Mouse (Mus musculus) intestine, postnatal 0 days (tissue): ENCODE results near the gene 1520401A03Rik. TPM values are rescaled to one million over a fixed set of nuclear protein-coding genes. Genes with fewer than 3 reads are reported as not detected.

Experiments used
- ATAC-seq: fragments of 200-750 bp; cut with Nextera tagmentation; 2 replicates; pipeline ENCODE4 v1.8.0; 2017; ENCODE audit warnings: mild to moderate bottlenecking, moderate TSS enrichment, moderate library complexity
- H3K27ac ChIP-seq: fragments of 300-500 bp; sonication (generic); 2 replicates; pipeline ENCODE4 v1.5.1; 2014; ENCODE audit warnings: mild to moderate bottlenecking, low read depth, low read length, moderate library complexity
- H3K27me3 ChIP-seq: fragments of 300-500 bp; sonication (generic); replicated peaks from 2 replicates; pipeline ENCODE4 v1.6.1; 2014; ENCODE audit warnings: low read length, mixed read lengths; ENCODE audit not compliant: control insufficient read depth, insufficient read depth
- H3K36me3 ChIP-seq: fragments of 300-500 bp; sonication (generic); 2 replicates; pipeline ENCODE4 v1.6.1; 2014; ENCODE audit warnings: mild to moderate bottlenecking, moderate library complexity; ENCODE audit not compliant: control insufficient read depth, insufficient read depth
- H3K4me1 ChIP-seq: fragments of 300-500 bp; sonication (generic); replicated peaks from 2 replicates; pipeline ENCODE4 v1.6.1; 2014; ENCODE audit warnings: antibody characterized with exemption, low read length, mixed read lengths; ENCODE audit not compliant: control insufficient read depth, insufficient read depth
- H3K4me2 ChIP-seq: fragments of 300-500 bp; sonication (generic); replicated peaks from 2 replicates; pipeline ENCODE4 v1.6.1; 2014; ENCODE audit warnings: low read depth, mild to moderate bottlenecking, moderate library complexity
- H3K4me3 ChIP-seq: fragments of 300-500 bp; sonication (generic); 2 replicates; pipeline ENCODE4 v1.5.1; 2014; ENCODE audit warnings: low read depth, low read length
- H3K9ac ChIP-seq: fragments of 300-500 bp; sonication (generic); 2 replicates; pipeline ENCODE4 v1.6.1; 2014; ENCODE audit warnings: mild to moderate bottlenecking, low read depth, low read length
- H3K9me3 ChIP-seq: fragments of 300-500 bp; sonication (generic); 2 replicates; pipeline ENCODE4 v1.6.1; 2016; ENCODE audit warnings: mixed run types; ENCODE audit not compliant: control insufficient read depth
- CTCF ChIP-seq: sonication (generic); IDR thresholded peaks from 2 replicates; pipeline ENCODE4 v1.5.1; 2016; ENCODE audit warnings: low read depth, mild to moderate bottlenecking, control low read depth, antibody characterized with exemption, moderate library complexity
- WGBS: fragments of 180-500 bp; shearing (Covaris S2); extraction: QIAGEN DNeasy Blood & Tissue Kit; methylation state at CpG from one replicate; pipeline ENCODE4 v1.1.7; 2014; 5-methylcytosine and 5-hydroxymethylcytosine counted together
- polyA plus RNA-seq: library from polyadenylated mRNA; unstranded; fragments of >200 nt; fragmentation: Nextera tagmentation; extraction: Ambion mirVana; gene quantifications from 2 replicates; pipeline ENCODE4 v1.2.1, GENCODE M21; 2015

The 1520401A03Rik gene
- polyA plus RNA-seq, 1 experiment from 2014 or later, result not detected

DNA sequence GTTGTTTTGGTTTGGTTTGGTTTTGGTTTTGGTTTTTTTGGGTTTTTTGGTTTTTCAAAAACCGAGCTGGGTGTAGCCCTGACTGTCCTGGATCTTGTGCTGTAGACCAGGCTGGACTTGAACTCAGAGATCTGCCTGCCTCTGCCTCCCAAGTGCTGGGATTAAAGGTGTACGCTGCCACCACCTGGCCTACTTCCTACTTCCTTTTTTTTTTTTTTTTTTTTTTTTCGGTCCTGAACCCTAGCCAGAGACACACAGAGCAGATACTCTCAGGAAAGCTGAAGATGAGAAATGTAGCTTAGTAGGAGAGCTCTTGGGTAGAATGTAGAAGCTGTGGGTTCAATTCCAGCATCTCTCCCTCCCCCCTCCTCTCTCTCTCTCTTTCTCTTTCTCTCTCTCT is 64.1 kb downstream of the 1520401A03Rik start:
- Histone ChIP-seq H3K4me1 (no peaks in the 10 kb centered on the region), H3K36me3 (no peaks in the 10 kb centered on the region), H3K27ac (no peak overlapping the region), H3K9me3 (no peaks in the 10 kb centered on the region), H3K27me3 (peaks cover 4% of the 10 kb centered on the region; the same call in 1 of the 2 replicates), H3K9ac (no peak overlapping the region), H3K4me2 (no peak overlapping the region), H3K4me3 (no peak overlapping the region)
- WGBS, result 91% methylated on average over 3 of the region's 3 CpGs
- no peak for TF ChIP-seq CTCF
- no peak for ATAC-seq

Other genes starting within 250 kb of the 1520401A03Rik start
- gene Vmn2r117, start 243.1 kb downstream of the 1520401A03Rik start, polyA plus RNA-seq, result not detected in 2 replicates
- gene Zfp213, start 158.5 kb downstream of the 1520401A03Rik start, polyA plus RNA-seq, result 8.1 and 8.2 TPM in 2 replicates
- gene Zfp13, start 123.3 kb downstream of the 1520401A03Rik start, polyA plus RNA-seq, result 3.1 and 3.4 TPM in 2 replicates
- not detected in 2 replicates for gene Zscan10, start 121.9 kb downstream of the 1520401A03Rik start, polyA plus RNA-seq
- gene Mmp25, start 77.5 kb downstream of the 1520401A03Rik start, polyA plus RNA-seq, result 0.13 and 0.16 TPM in 2 replicates
- gene Bicdl2, start 62.3 kb downstream of the 1520401A03Rik start, polyA plus RNA-seq, result 7.8 and 8.5 TPM in 2 replicates
- gene Hcfc1r1, start 49.2 kb downstream of the 1520401A03Rik start, polyA plus RNA-seq, result 131 and 136 TPM in 2 replicates
- 14.7 and 15.5 TPM in 2 replicates for gene Thoc6, start 48.9 kb downstream of the 1520401A03Rik start, polyA plus RNA-seq
- gene Tnfrsf12a, start 45.3 kb downstream of the 1520401A03Rik start, polyA plus RNA-seq, result 46.6 and 50.9 TPM in 2 replicates
- gene Cldn6, start 43.5 kb downstream of the 1520401A03Rik start, polyA plus RNA-seq, result 0.38 and 0.42 TPM in 2 replicates
- gene Cldn9, start 38.8 kb downstream of the 1520401A03Rik start, polyA plus RNA-seq, result 0.23 and 0.34 TPM in 2 replicates
- 12.4 and 12.6 TPM in 2 replicates for gene Pkmyt1, start 3.6 kb upstream of the 1520401A03Rik start, polyA plus RNA-seq
- 15.0 and 15.9 TPM in 2 replicates for gene Paqr4, start 18.1 kb upstream of the 1520401A03Rik start, polyA plus RNA-seq
- gene Kremen2, start 23.1 kb upstream of the 1520401A03Rik start, polyA plus RNA-seq, result 2.7 and 2.8 TPM in 2 replicates
- 36.8 and 39.0 TPM in 2 replicates for gene Flywch1, start 48.8 kb upstream of the 1520401A03Rik start, polyA plus RNA-seq
- gene Flywch2, start 63.3 kb upstream of the 1520401A03Rik start, polyA plus RNA-seq, result 17.6 and 19.1 TPM in 2 replicates
- 185 and 230 TPM in 2 replicates for gene Srrm2, start 67.7 kb upstream of the 1520401A03Rik start, polyA plus RNA-seq
- gene Elob, start 106.4 kb upstream of the 1520401A03Rik start, polyA plus RNA-seq, result 994 and 1,025 TPM in 2 replicates
- gene Prss33, start 113.3 kb upstream of the 1520401A03Rik start, polyA plus RNA-seq, result not detected in 2 replicates
- 16.2 and 23.1 TPM in 2 replicates for gene Prss32, start 121.1 kb upstream of the 1520401A03Rik start, polyA plus RNA-seq
- gene Prss41, start 121.4 kb upstream of the 1520401A03Rik start, polyA plus RNA-seq, result 5.2 and 6.2 TPM in 2 replicates
- gene Prss21, start 145.3 kb upstream of the 1520401A03Rik start, polyA plus RNA-seq, result not detected in 2 replicates
- 3.8 and 6.3 TPM in 2 replicates for gene Dcpp1, start 158.1 kb upstream of the 1520401A03Rik start, polyA plus RNA-seq
- not detected in 2 replicates for gene Dcpp2, start 158.1 kb upstream of the 1520401A03Rik start, polyA plus RNA-seq
- 4.7 and 7.6 TPM in 2 replicates for gene Dcpp3, start 194.7 kb upstream of the 1520401A03Rik start, polyA plus RNA-seq
- gene Sbp, start 218.9 kb upstream of the 1520401A03Rik start, polyA plus RNA-seq, result not detected in 2 replicates
- not detected in 2 replicates for gene Sbpl, start 232.5 kb upstream of the 1520401A03Rik start, polyA plus RNA-seq